In the genomic region with DNA sequence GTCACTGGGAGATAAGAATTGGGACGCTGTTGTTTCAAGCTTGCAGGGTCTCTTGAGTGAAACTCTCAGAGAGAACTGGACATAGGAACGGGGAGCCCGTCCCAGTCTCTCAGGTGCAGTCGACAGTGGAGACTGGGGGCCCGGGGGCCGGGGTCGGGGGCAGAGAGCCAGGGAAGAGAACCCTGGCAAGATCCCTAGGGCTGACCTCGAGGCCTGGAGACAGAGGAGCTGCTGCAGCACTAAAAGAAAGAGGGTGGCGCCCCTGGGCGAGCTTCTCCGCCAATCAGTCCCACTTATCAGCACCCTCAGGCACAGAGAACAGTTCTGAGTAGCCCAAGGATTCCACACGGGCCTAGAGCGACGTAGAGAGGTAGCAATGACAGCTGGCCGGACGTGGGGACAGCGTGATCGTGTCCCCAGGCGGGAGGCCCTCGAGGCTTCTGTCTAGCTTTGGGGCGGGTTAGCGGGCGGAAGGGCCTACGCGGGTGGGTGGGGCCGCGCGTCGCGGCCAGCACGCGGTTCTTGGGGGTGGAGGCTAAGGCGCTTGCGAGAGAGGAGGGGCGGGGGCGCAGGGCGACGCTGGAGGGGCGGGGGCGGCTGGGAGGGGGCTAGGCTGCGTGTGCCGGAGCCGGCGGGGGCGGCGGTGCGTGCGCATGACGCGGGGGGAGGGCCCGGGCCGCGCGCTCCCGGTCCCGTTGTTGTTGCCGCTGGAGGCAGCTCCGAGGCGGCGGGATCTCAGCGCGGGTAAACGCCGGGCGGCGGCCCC, we compare ENCODE assay signal across 7 mouse cellular contexts. TPM values are rescaled to one million over a fixed set of nuclear protein-coding genes. Genes with fewer than 3 reads are reported as not detected.
DNase-seq lines count a peak whose midpoint lies in the region; ATAC-seq lines count a peak whose summit lies in the region.

No protein-coding gene starts in this region.

- H3K4me3 ChIP-seq in intestine, embryonic 14.5 days (ENCODE audit: low read depth, low read length): peak overlapping the region; percentile 87
- H3K4me3 ChIP-seq in midbrain, embryonic 11.5 days (ENCODE audit: low read depth, low read length): peak overlapping the region; percentile 98

- intact Hi-C loops in gastrocnemius, postnatal 14 days (cut with DNase I; ENCODE audit: low total_unique reads): no loop called here
- intact Hi-C loops in left cerebral cortex, postnatal 4 days (cut with DNase I): no loop called here

- H3K9me3 ChIP-seq in intestine, embryonic 14.5 days (ENCODE audit: control insufficient read depth, low read length): no peaks in the 10 kb centered on the region
- no peaks in the 10 kb centered on the region for H3K9me3 ChIP-seq in midbrain, embryonic 11.5 days (ENCODE audit: control insufficient read depth, low read length)

- H3K27ac ChIP-seq in intestine, embryonic 14.5 days (ENCODE audit: low read depth): peak overlapping the region; percentile 86
- H3K27ac ChIP-seq in midbrain, embryonic 11.5 days (ENCODE audit: low read depth, low read length): peak overlapping the region; percentile 85

- peak; percentile 93 for DNase-seq in adrenal gland, adult 2 months
- peak; percentile 83 for DNase-seq in embryo, embryonic 10 days (ENCODE audit: low spot score)
- DNase-seq in gastrocnemius, postnatal 14 days: peak; percentile 91
- DNase-seq in intestine, embryonic 14.5 days (ENCODE audit: low spot score): peak; percentile 90
- peak; percentile 93 for DNase-seq in left cerebral cortex, postnatal 4 days
- DNase-seq in midbrain, embryonic 11.5 days (ENCODE audit: low spot score, missing footprints): peak; percentile 98
- peak; percentile 86 for DNase-seq in skeletal muscle tissue, adult 2 months (ENCODE audit: low read depth, low spot score)

- H3K4me2 ChIP-seq in intestine, embryonic 14.5 days (ENCODE audit: low read length): peak overlapping the region; percentile 96
- peak overlapping the region; percentile 93 for H3K4me2 ChIP-seq in midbrain, embryonic 11.5 days

- H3K9ac ChIP-seq in intestine, embryonic 14.5 days (ENCODE audit: low read length): peak overlapping the region; percentile 80
- H3K9ac ChIP-seq in midbrain, embryonic 11.5 days (ENCODE audit: low read length): peak overlapping the region; percentile 97

- H3K36me3 ChIP-seq in intestine, embryonic 14.5 days (ENCODE audit: control insufficient read depth, insufficient read depth, low read length): no peaks in the 10 kb centered on the region
- H3K36me3 ChIP-seq in midbrain, embryonic 11.5 days (ENCODE audit: control insufficient read depth, insufficient read depth, low read length): no peaks in the 10 kb centered on the region

- peaks cover 39% of the 10 kb centered on the region for H3K4me1 ChIP-seq in intestine, embryonic 14.5 days (replicated peaks; ENCODE audit: control insufficient read depth, insufficient read depth, low read length)
- peaks cover 41% of the 10 kb centered on the region for H3K4me1 ChIP-seq in midbrain, embryonic 11.5 days (ENCODE audit: control insufficient read depth, insufficient read depth, low read length)

- ATAC-seq in intestine, embryonic 14.5 days (replicated peaks; ENCODE audit: low FRiP score, low TSS enrichment, low read depth): peak; percentile 74
- ATAC-seq in midbrain, embryonic 11.5 days (ENCODE audit: low FRiP score): peak; percentile 79

- 3% methylated on average over 46 of the region's 66 CpGs for WGBS in intestine, embryonic 14.5 days
- WGBS in midbrain, embryonic 11.5 days: 4% methylated on average over 36 of the region's 66 CpGs

- no peaks in the 10 kb centered on the region for H3K27me3 ChIP-seq in intestine, embryonic 14.5 days (replicated peaks; ENCODE audit: control insufficient read depth, insufficient read depth, low read length)
- no peaks in the 10 kb centered on the region; the same call in 1 of the 2 replicates for H3K27me3 ChIP-seq in midbrain, embryonic 11.5 days (ENCODE audit: control insufficient read depth, insufficient read depth, low read length)

RNA-seq across cellular contexts. Expression of gene Agap3, which starts 0.5 kb away (rescaled TPM):
- 10 to 100 TPM; 78.8 to 89.8 TPM for total RNA-seq in adrenal gland, adult 2 months (2021)
- polyA plus RNA-seq in adrenal gland, adult 2 months (2012; rRNA removed): 96.5 and 106 TPM in 2 replicates
- total RNA-seq in gastrocnemius, postnatal 14 days (2021): 10 to 100 TPM; 44.7 to 49.8 TPM
- polyA plus RNA-seq in intestine, embryonic 14.5 days (2014; fragmentation: Nextera tagmentation; extraction: Ambion mirVana): 22.0 and 22.9 TPM in 2 replicates
- total RNA-seq in left cerebral cortex, postnatal 4 days (2021): 100 to 1,000 TPM; 472 to 479 TPM
- polyA plus RNA-seq in midbrain, embryonic 11.5 days (2014; fragmentation: Nextera tagmentation; extraction: Ambion mirVana): 43.1 and 57.0 TPM in 2 replicates

RNA-seq across cellular contexts. Expression of gene Tmub1, which starts 3.8 kb away (rescaled TPM):
- 10 to 100 TPM; 16.7 to 20.5 TPM for total RNA-seq in adrenal gland, adult 2 months (2021)
- 86.7 and 94.5 TPM in 2 replicates for polyA plus RNA-seq in adrenal gland, adult 2 months (2012; rRNA removed)
- total RNA-seq in gastrocnemius, postnatal 14 days (2021): 10 to 100 TPM; 11.4 to 13.7 TPM
- 22.7 and 22.9 TPM in 2 replicates for polyA plus RNA-seq in intestine, embryonic 14.5 days (2014; fragmentation: Nextera tagmentation; extraction: Ambion mirVana)
- total RNA-seq in left cerebral cortex, postnatal 4 days (2021): 10 to 100 TPM; 30.1 to 31.1 TPM
- 30.5 and 32.3 TPM in 2 replicates for polyA plus RNA-seq in midbrain, embryonic 11.5 days (2014; fragmentation: Nextera tagmentation; extraction: Ambion mirVana)

RNA-seq across cellular contexts. Expression of gene Fastk, which starts 6.4 kb away (rescaled TPM):
- 100 to 1,000 TPM in 1 of 2 experiments, 10 to 100 TPM in 1; 93.4 to 108 TPM for total RNA-seq in adrenal gland, adult 2 months (2021)
- polyA plus RNA-seq in adrenal gland, adult 2 months (2012; rRNA removed): 335 and 350 TPM in 2 replicates
- total RNA-seq in gastrocnemius, postnatal 14 days (2021): 100 to 1,000 TPM; 132 to 146 TPM
- 105 and 107 TPM in 2 replicates for polyA plus RNA-seq in intestine, embryonic 14.5 days (2014; fragmentation: Nextera tagmentation; extraction: Ambion mirVana)
- 10 to 100 TPM; 82.6 to 83.4 TPM for total RNA-seq in left cerebral cortex, postnatal 4 days (2021)
- polyA plus RNA-seq in midbrain, embryonic 11.5 days (2014; fragmentation: Nextera tagmentation; extraction: Ambion mirVana): 79.3 and 84.6 TPM in 2 replicates

RNA-seq across cellular contexts. Expression of gene Slc4a2, which starts 27.8 kb away (rescaled TPM):
- total RNA-seq in adrenal gland, adult 2 months (2021): 10 to 100 TPM; 58.4 to 63.2 TPM
- 65.9 and 74.0 TPM in 2 replicates for polyA plus RNA-seq in adrenal gland, adult 2 months (2012; rRNA removed)
- total RNA-seq in gastrocnemius, postnatal 14 days (2021): 10 to 100 TPM; 21.7 to 22.8 TPM
- 32.7 and 35.7 TPM in 2 replicates for polyA plus RNA-seq in intestine, embryonic 14.5 days (2014; fragmentation: Nextera tagmentation; extraction: Ambion mirVana)
- total RNA-seq in left cerebral cortex, postnatal 4 days (2021): 10 to 100 TPM; 26.9 to 30.4 TPM
- 16.7 and 21.5 TPM in 2 replicates for polyA plus RNA-seq in midbrain, embryonic 11.5 days (2014; fragmentation: Nextera tagmentation; extraction: Ambion mirVana)

RNA-seq across cellular contexts. Expression of gene Cdk5, which starts 28.1 kb away (rescaled TPM):
- 10 to 100 TPM; 40.7 to 47.9 TPM for total RNA-seq in adrenal gland, adult 2 months (2021)
- polyA plus RNA-seq in adrenal gland, adult 2 months (2012; rRNA removed): 60.2 and 63.3 TPM in 2 replicates
- total RNA-seq in gastrocnemius, postnatal 14 days (2021): 10 to 100 TPM; 12.4 to 13.4 TPM
- polyA plus RNA-seq in intestine, embryonic 14.5 days (2014; fragmentation: Nextera tagmentation; extraction: Ambion mirVana): 41.2 and 47.4 TPM in 2 replicates
- 100 to 1,000 TPM; 122 to 132 TPM for total RNA-seq in left cerebral cortex, postnatal 4 days (2021)
- 52.8 and 58.1 TPM in 2 replicates for polyA plus RNA-seq in midbrain, embryonic 11.5 days (2014; fragmentation: Nextera tagmentation; extraction: Ambion mirVana)

Comparison
In these comparisons a context has a peak if more than half of its experiments do, and no peak if none do; other contexts are left out.
1. Peak in every context shown above with its lines: DNase-seq, ATAC-seq, H3K4me3 ChIP-seq and H3K27ac ChIP-seq.
2. RNA of gene Agap3, which starts 0.5 kb away (total RNA-seq): 472 to 479 TPM in left cerebral cortex, postnatal 4 days; 78.8 to 89.8 TPM in adrenal gland, adult 2 months and 44.7 to 49.8 TPM in gastrocnemius, postnatal 14 days; every median in the first group is over 4 times any median in the second.